Mouse (Mus musculus): ENCODE measurements around the gene Rab31. TPM values are rescaled to one million over a fixed set of nuclear protein-coding genes. Genes with fewer than 3 reads are reported as not detected.

Gene Rab31
- polyA plus RNA-seq (2015; fragmentation: Nextera tagmentation; extraction: Ambion mirVana) = 71.6 and 74.8 TPM in 2 replicates

GRCm38 (mm10) chr17:65771951-65772934 is at the start of gene Rab31:
TSS of gene Rab31 (minus strand) at chr17:65772752.
- peak within 1 kb of the TSS; percentile 77 for H3K4me3 ChIP-seq (replicated peaks)
- H3K4me1 ChIP-seq (replicated peaks) = peaks cover 53% of the 10 kb centered on the region
- ATAC-seq = peak; percentile 85
- peaks cover 12% of the 10 kb centered on the region for H3K27me3 ChIP-seq
- peak within 1 kb of the TSS; percentile 90 for H3K9ac ChIP-seq (replicated peaks)
- H3K9me3 ChIP-seq = no peaks in the 10 kb centered on the region
- WGBS = under 1% methylated on average over 75 of the region's 75 CpGs
- H3K27ac ChIP-seq = peak within 1 kb of the TSS; percentile 70
- H3K4me2 ChIP-seq (replicated peaks) = peak within 1 kb of the TSS; percentile 80
- no peaks in the 10 kb centered on the region for H3K36me3 ChIP-seq

GRCm38 (mm10) chr17:65820197-65820596 is 47.6 kb upstream of the Rab31 start:
- Histone ChIP-seq H3K27ac (no peak overlapping the region), H3K4me2 (replicated peaks) (no peak overlapping the region), H3K9ac (replicated peaks) (no peak overlapping the region), H3K9me3 (no peaks in the 10 kb centered on the region), H3K27me3 (no peaks in the 10 kb centered on the region), H3K4me1 (replicated peaks) (no peaks in the 10 kb centered on the region), H3K36me3 (peaks cover 65% of the 10 kb centered on the region), H3K4me3 (replicated peaks) (no peak overlapping the region)
- no peak for ATAC-seq
- WGBS = 89% methylated on average over 5 of the region's 5 CpGs

- Histone ChIP-seq H3K4me3 (replicated peaks) (no peak overlapping the region), H3K4me2 (replicated peaks) (no peak overlapping the region), H3K36me3 (peaks cover 71% of the 10 kb centered on the region), H3K4me1 (replicated peaks) (no peaks in the 10 kb centered on the region), H3K27me3 (no peaks in the 10 kb centered on the region), H3K27ac (no peak overlapping the region), H3K9me3 (no peaks in the 10 kb centered on the region), H3K9ac (replicated peaks) (no peak overlapping the region)
- WGBS = 94% methylated on average over 8 of the region's 8 CpGs
- no peak for ATAC-seq
These were observed 41.2 kb upstream of the Rab31 start for GRCm38 (mm10) chr17:65813763-65814162.

- H3K9me3 ChIP-seq = no peaks in the 10 kb centered on the region
- 94% methylated on average over 5 of the region's 5 CpGs for WGBS
- H3K36me3 ChIP-seq = peaks cover 50% of the 10 kb centered on the region
- H3K9ac ChIP-seq (replicated peaks) = no peak overlapping the region
- ATAC-seq = no peak
- H3K4me1 ChIP-seq (replicated peaks) = no peaks in the 10 kb centered on the region
- no peak overlapping the region for H3K4me3 ChIP-seq (replicated peaks)
- no peak overlapping the region for H3K4me2 ChIP-seq (replicated peaks)
- no peaks in the 10 kb centered on the region for H3K27me3 ChIP-seq
- H3K27ac ChIP-seq = no peak overlapping the region
These were observed 38.5 kb upstream of the Rab31 start for GRCm38 (mm10) chr17:65811032-65811431.

GRCm38 (mm10) chr17:65806416-65806815 is 33.9 kb upstream of the Rab31 start:
- Histone ChIP-seq H3K4me1 (replicated peaks) (no peaks in the 10 kb centered on the region), H3K4me3 (replicated peaks) (no peak overlapping the region), H3K9me3 (no peaks in the 10 kb centered on the region), H3K36me3 (peaks cover 16% of the 10 kb centered on the region), H3K27me3 (no peaks in the 10 kb centered on the region), H3K4me2 (replicated peaks) (no peak overlapping the region), H3K27ac (no peak overlapping the region), H3K9ac (replicated peaks) (no peak overlapping the region)
- WGBS = 88% methylated on average over 2 of the region's 2 CpGs
- ATAC-seq = no peak

GRCm38 (mm10) chr17:65805966-65806365 is 33.4 kb upstream of the Rab31 start:
- Histone ChIP-seq H3K27me3 (no peaks in the 10 kb centered on the region), H3K4me3 (replicated peaks) (no peak overlapping the region), H3K4me1 (replicated peaks) (no peaks in the 10 kb centered on the region), H3K9ac (replicated peaks) (no peak overlapping the region), H3K36me3 (peaks cover 12% of the 10 kb centered on the region), H3K27ac (no peak overlapping the region), H3K4me2 (replicated peaks) (no peak overlapping the region), H3K9me3 (no peaks in the 10 kb centered on the region)
- 87% methylated on average over 4 of the region's 4 CpGs for WGBS
- no peak for ATAC-seq

GRCm38 (mm10) chr17:65802026-65802425 is 29.5 kb upstream of the Rab31 start:
- WGBS = 84% methylated on average over 4 of the region's 4 CpGs
- Histone ChIP-seq H3K9ac (replicated peaks) (no peak overlapping the region), H3K36me3 (peaks cover 4% of the 10 kb centered on the region), H3K4me1 (replicated peaks) (peaks cover 5% of the 10 kb centered on the region; the same call in 1 of the 2 replicates), H3K27me3 (no peaks in the 10 kb centered on the region), H3K9me3 (no peaks in the 10 kb centered on the region), H3K27ac (no peak overlapping the region), H3K4me3 (replicated peaks) (no peak overlapping the region), H3K4me2 (replicated peaks) (no peak overlapping the region)
- no peak for ATAC-seq

GRCm38 (mm10) chr17:65800451-65800850 is 27.9 kb upstream of the Rab31 start:
- ATAC-seq = no peak
- H3K4me2 ChIP-seq (replicated peaks) = no peak overlapping the region
- no peak overlapping the region for H3K27ac ChIP-seq
- H3K9ac ChIP-seq (replicated peaks) = no peak overlapping the region
- H3K4me3 ChIP-seq (replicated peaks) = no peak overlapping the region
- 89% methylated on average over 6 of the region's 6 CpGs for WGBS
- peaks cover 4% of the 10 kb centered on the region for H3K36me3 ChIP-seq
- no peaks in the 10 kb centered on the region for H3K27me3 ChIP-seq
- peaks cover 8% of the 10 kb centered on the region; the same call in 1 of the 2 replicates for H3K4me1 ChIP-seq (replicated peaks)
- H3K9me3 ChIP-seq = no peaks in the 10 kb centered on the region

- H3K4me2 ChIP-seq (replicated peaks) = no peak overlapping the region
- no peak for ATAC-seq
- WGBS = 95% methylated on average over 1 of the region's 1 CpGs
- H3K9ac ChIP-seq (replicated peaks) = no peak overlapping the region
- H3K4me3 ChIP-seq (replicated peaks) = no peak overlapping the region
- H3K36me3 ChIP-seq = 0 out of 2 replicates have a peak, but pooled peaks cover 10% of the 10 kb centered on the region
- peaks cover 8% of the 10 kb centered on the region; the same call in 1 of the 2 replicates for H3K4me1 ChIP-seq (replicated peaks)
- no peaks in the 10 kb centered on the region for H3K9me3 ChIP-seq
- no peak overlapping the region for H3K27ac ChIP-seq
- no peaks in the 10 kb centered on the region for H3K27me3 ChIP-seq
These were observed 26.8 kb upstream of the Rab31 start for GRCm38 (mm10) chr17:65799353-65799752.

GRCm38 (mm10) chr17:65798446-65798845 is 25.9 kb upstream of the Rab31 start:
- peaks cover 8% of the 10 kb centered on the region; the same call in 1 of the 2 replicates for H3K4me1 ChIP-seq (replicated peaks)
- no peak overlapping the region for H3K4me2 ChIP-seq (replicated peaks)
- no peak overlapping the region for H3K9ac ChIP-seq (replicated peaks)
- no peaks in the 10 kb centered on the region for H3K9me3 ChIP-seq
- no peak overlapping the region for H3K4me3 ChIP-seq (replicated peaks)
- H3K36me3 ChIP-seq = 0 out of 2 replicates have a peak, but pooled peaks cover 10% of the 10 kb centered on the region
- H3K27me3 ChIP-seq = no peaks in the 10 kb centered on the region
- no peak overlapping the region for H3K27ac ChIP-seq
- no peak for ATAC-seq
- WGBS = 85% methylated on average over 4 of the region's 4 CpGs

- Histone ChIP-seq H3K4me1 (replicated peaks) (peaks cover 8% of the 10 kb centered on the region; the same call in 1 of the 2 replicates), H3K4me2 (replicated peaks) (no peak overlapping the region), H3K4me3 (replicated peaks) (no peak overlapping the region), H3K9me3 (no peaks in the 10 kb centered on the region), H3K9ac (replicated peaks) (no peak overlapping the region), H3K27me3 (no peaks in the 10 kb centered on the region), H3K36me3 (0 out of 2 replicates have a peak, but pooled peaks cover 10% of the 10 kb centered on the region), H3K27ac (no peak overlapping the region)
- WGBS = 81% methylated on average over 7 of the region's 7 CpGs
- ATAC-seq = no peak
These were observed 23.5 kb upstream of the Rab31 start for GRCm38 (mm10) chr17:65796056-65796455.

- no peak for ATAC-seq
- Histone ChIP-seq H3K27me3 (no peaks in the 10 kb centered on the region), H3K4me1 (replicated peaks) (peaks cover 2% of the 10 kb centered on the region; the same call in 1 of the 2 replicates), H3K27ac (no peak overlapping the region), H3K9me3 (no peaks in the 10 kb centered on the region), H3K36me3 (0 out of 2 replicates have a peak, but pooled peaks cover 10% of the 10 kb centered on the region), H3K4me2 (replicated peaks) (no peak overlapping the region), H3K9ac (replicated peaks) (no peak overlapping the region), H3K4me3 (replicated peaks) (no peak overlapping the region)
- WGBS = 90% methylated on average over 13 of the region's 13 CpGs
These were observed 21.7 kb upstream of the Rab31 start for GRCm38 (mm10) chr17:65794096-65794850.

All from midbrain, embryonic 13.5 days (tissue).